Mouse (Mus musculus) heart, embryonic 15.5 days (tissue): ENCODE data around the gene Rbbp4. TPM values are rescaled to one million over a fixed set of nuclear protein-coding genes. Genes with fewer than 3 reads are reported as not detected.
"Not testable (repeated sequence)": the region's sequence is repeated elsewhere in the genome, so short reads cannot be mapped to it uniquely, and the experiment has no call there.

ENCODE experiments used
- ATAC-seq: fragments of 200-750 bp; cut with Nextera tagmentation; replicated peaks from 2 replicates; pipeline ENCODE4 v1.8.0; 2017; ENCODE audit warnings: low read depth, moderate TSS enrichment; ENCODE audit not compliant: insufficient number of reproducible peaks, insufficient read depth, low FRiP score
- H3K27ac ChIP-seq: fragments of 300-500 bp; sonication (generic); 2 replicates; pipeline ENCODE4 v1.5.1; 2015; ENCODE audit warnings: mild to moderate bottlenecking, inconsistent platforms
- H3K27me3 ChIP-seq: fragments of 300-500 bp; sonication (generic); 2 replicates; pipeline ENCODE4 v1.6.1; 2015; ENCODE audit warnings: inconsistent platforms
- H3K36me3 ChIP-seq: fragments of 300-500 bp; sonication (generic); 2 replicates; pipeline ENCODE4 v1.6.1; 2015; ENCODE audit warnings: mild to moderate bottlenecking, inconsistent platforms
- H3K4me1 ChIP-seq: fragments of 300-500 bp; sonication (generic); replicated peaks from 2 replicates; pipeline ENCODE4 v1.6.1; 2015; ENCODE audit warnings: inconsistent platforms
- H3K4me2 ChIP-seq: fragments of 300-500 bp; sonication (generic); 2 replicates; pipeline ENCODE4 v1.6.1; 2015; ENCODE audit warnings: inconsistent platforms, mild to moderate bottlenecking, moderate library complexity
- H3K4me3 ChIP-seq: fragments of 300-500 bp; sonication (generic); 2 replicates; pipeline ENCODE4 v1.5.1; 2015; ENCODE audit warnings: mild to moderate bottlenecking, inconsistent platforms
- H3K9ac ChIP-seq: fragments of 300-500 bp; sonication (generic); 2 replicates; pipeline ENCODE4 v1.6.1; 2015; ENCODE audit warnings: mild to moderate bottlenecking, inconsistent platforms
- H3K9me3 ChIP-seq: fragments of 300-500 bp; sonication (generic); replicated peaks from 2 replicates; pipeline ENCODE4 v1.6.1; 2016; ENCODE audit warnings: inconsistent platforms
- WGBS: fragments of 180-500 bp; shearing (Covaris S2); methylation state at CpG from one replicate; pipeline ENCODE4 v1.1.7; 2015; ENCODE audit warnings: mixed read lengths; 5-methylcytosine and 5-hydroxymethylcytosine counted together
- polyA plus RNA-seq: library from polyadenylated mRNA; unstranded; fragments of >200 nt; fragmentation: Nextera tagmentation; extraction: Ambion mirVana; gene quantifications from 2 replicates; pipeline ENCODE4 v1.2.1, GENCODE M21; 2015

Rbbp4 gene
- polyA plus RNA-seq, 1 experiment from 2014 or later, result 276 TPM

DNA sequence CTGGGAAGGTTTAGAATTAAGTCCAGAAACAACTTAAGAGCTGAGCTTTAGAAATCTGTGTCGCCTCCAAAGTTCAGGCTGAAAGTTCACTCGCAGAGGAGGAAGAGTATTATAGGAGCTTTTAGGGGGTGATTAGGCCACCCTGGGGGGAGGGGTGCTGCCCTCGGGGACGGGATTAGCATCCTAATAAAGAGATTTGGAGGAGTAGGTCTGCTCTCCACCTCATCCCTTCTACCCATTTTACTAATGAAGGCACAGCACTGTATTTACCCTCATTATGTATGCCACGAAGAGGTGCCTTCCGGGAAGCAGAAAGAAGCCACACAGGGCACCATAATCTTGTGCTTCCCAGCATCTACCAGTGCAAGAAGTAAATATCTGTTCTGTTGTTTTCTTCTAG, 39.8 kb upstream of the Rbbp4 start:
- 56% methylated on average over 6 of the region's 6 CpGs for WGBS
- H3K9ac ChIP-seq, result no peak overlapping the region
- no peak for ATAC-seq

DNA sequence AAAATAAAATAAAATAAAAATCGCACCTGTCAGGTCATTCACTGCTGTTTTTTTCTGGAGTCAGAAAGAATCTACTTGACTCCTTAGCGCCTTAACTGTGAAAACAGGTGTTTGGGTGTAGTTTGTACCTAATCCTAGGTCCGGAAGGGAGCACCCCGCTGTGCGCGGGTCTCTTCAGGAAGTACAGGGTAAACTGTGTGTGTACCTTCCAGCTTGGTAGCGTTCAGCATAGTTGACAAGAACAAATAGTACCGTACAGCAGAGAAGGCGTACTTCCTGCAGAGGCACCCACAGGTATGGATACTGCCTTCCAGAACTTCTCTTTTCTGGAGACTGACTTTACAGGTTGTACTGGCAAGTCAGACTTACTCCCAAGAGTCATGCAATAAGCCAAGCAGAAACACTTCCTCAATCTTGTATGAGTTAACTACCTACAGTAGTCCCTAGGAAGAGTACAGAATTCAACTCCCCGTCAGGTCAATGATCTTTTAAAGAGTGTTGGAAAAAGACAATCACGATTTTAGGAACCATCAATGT, 39.1 kb upstream of the Rbbp4 start:
- H3K27me3 ChIP-seq, result no peaks in the 10 kb centered on the region
- H3K27ac ChIP-seq, result no peak overlapping the region
- WGBS, result 59% methylated on average over 11 of the region's 11 CpGs
- no peaks in the 10 kb centered on the region for H3K9me3 ChIP-seq
- H3K4me2 ChIP-seq, result no peak overlapping the region
- no peak overlapping the region for H3K9ac ChIP-seq
- H3K4me3 ChIP-seq, result no peak overlapping the region
- peaks cover 8% of the 10 kb centered on the region; the same call in 1 of the 2 replicates for H3K4me1 ChIP-seq
- ATAC-seq, result no peak
- no peaks in the 10 kb centered on the region for H3K36me3 ChIP-seq

More for the DNA sequence above, 39.8 kb upstream of the Rbbp4 start:
- no peak overlapping the region for H3K4me2 ChIP-seq
- H3K36me3 ChIP-seq, result no peaks in the 10 kb centered on the region
- 0 out of 2 replicates have a peak, but pooled peaks cover 4% of the 10 kb centered on the region for H3K27me3 ChIP-seq
- H3K27ac ChIP-seq, result no peak overlapping the region
- H3K4me3 ChIP-seq, result no peak overlapping the region
- no peaks in the 10 kb centered on the region for H3K9me3 ChIP-seq
- H3K4me1 ChIP-seq, result peaks cover 8% of the 10 kb centered on the region; the same call in 1 of the 2 replicates

DNA sequence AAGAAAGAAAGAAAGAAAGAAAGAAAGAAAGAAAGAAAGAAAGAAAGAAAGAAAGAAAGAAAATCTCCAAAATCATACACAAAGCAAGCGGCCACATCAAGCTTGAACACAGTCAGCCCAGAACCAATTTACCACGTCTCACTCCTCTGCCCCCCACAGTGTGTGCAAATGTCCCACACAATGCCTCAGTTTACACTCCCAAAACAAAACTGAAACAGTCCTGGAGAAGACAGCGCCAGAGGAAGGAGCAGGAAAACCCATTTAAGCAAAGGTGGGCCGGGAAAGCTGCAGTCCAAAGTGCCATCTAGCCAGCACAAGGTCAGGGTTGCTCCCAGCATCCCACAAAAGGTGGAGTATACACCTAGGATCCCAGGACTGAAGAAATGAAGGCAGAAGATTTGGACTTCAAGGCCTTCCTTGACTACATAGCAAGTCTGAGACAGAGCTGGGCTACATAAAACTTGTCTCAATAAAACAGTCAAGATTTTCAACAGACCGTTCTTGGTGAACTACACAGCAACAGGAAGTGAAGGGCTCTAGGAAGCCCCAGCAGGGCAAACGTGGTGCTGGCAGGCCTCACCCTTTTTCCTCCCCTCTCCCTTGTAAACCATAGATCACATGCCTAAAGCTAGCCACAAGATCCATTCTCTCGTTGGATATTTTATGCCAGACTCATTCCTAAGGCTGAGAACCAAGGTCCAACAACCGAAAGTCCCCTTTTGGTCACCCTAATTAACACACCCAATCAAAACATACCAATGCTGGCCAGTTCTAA, 38.2 kb upstream of the Rbbp4 start:
- WGBS, result 59% methylated on average over 8 of the region's 8 CpGs
- no peak overlapping the region for H3K4me3 ChIP-seq
- no peaks in the 10 kb centered on the region for H3K36me3 ChIP-seq
- no peak overlapping the region for H3K4me2 ChIP-seq
- no peaks in the 10 kb centered on the region for H3K9me3 ChIP-seq
- H3K27me3 ChIP-seq, result no peaks in the 10 kb centered on the region
- ATAC-seq, result no peak
- no peak overlapping the region for H3K9ac ChIP-seq
- peaks cover 8% of the 10 kb centered on the region; the same call in 1 of the 2 replicates for H3K4me1 ChIP-seq
- H3K27ac ChIP-seq, result no peak overlapping the region

DNA sequence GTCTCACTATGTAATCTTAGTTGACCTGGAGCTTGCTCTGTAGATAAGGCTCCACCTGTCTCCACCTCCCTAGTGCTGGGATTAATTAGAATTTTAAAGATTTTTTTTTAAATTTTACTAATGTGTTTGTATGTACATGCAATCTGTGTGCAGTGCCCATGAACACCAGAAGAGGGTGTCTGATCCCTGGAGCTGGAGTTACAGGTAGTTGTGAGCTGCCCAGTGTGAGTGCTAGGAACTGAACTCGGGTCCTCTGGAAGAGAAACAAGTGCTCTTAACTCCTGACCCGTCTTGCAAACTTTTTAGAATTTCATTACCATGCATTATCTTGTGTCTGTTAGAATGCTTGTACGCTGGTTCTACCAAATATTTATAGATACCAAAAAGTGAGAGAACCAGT, 36.2 kb upstream of the Rbbp4 start:
- Histone ChIP-seq H3K27me3 (no peaks in the 10 kb centered on the region), H3K36me3 (no peaks in the 10 kb centered on the region; the same call in 1 of the 2 replicates), H3K27ac (no peak overlapping the region), H3K4me3 (no peak overlapping the region), H3K4me2 (no peak overlapping the region), H3K9ac (no peak overlapping the region), H3K4me1 (0 out of 2 replicates have a peak, but pooled peaks cover 6% of the 10 kb centered on the region), H3K9me3 (no peaks in the 10 kb centered on the region)
- ATAC-seq, result no peak
- 93% methylated on average over 3 of the region's 3 CpGs for WGBS

DNA sequence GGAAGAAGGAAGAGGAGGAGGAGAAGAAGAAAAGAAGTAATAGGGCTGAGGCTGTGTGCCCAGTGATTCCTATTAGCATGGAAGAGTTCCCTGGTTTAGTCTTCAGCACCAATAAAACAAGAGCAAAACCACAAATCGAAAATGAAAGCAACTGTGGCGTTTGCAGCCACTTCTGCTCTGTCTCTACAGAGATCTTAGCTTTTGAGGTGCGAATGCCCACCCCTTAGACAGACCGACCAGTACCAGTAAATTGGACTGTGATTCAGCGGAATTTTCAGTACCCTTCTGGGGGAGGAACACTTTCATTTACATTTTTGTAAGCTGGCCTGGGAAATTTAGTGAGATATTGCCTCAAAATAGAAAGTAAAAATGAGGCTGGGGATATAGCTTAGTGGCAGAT, 30.1 kb upstream of the Rbbp4 start:
- 80% methylated on average over 5 of the region's 5 CpGs for WGBS
- H3K9me3 ChIP-seq, result no peaks in the 10 kb centered on the region
- ATAC-seq, result no peak
- no peak overlapping the region for H3K9ac ChIP-seq
- 0 out of 2 replicates have a peak, but pooled peaks cover 3% of the 10 kb centered on the region for H3K4me1 ChIP-seq
- no peak overlapping the region for H3K27ac ChIP-seq
- H3K4me3 ChIP-seq, result no peak overlapping the region
- no peaks in the 10 kb centered on the region; the same call in 1 of the 2 replicates for H3K36me3 ChIP-seq
- H3K27me3 ChIP-seq, result no peaks in the 10 kb centered on the region
- no peak overlapping the region for H3K4me2 ChIP-seq

DNA sequence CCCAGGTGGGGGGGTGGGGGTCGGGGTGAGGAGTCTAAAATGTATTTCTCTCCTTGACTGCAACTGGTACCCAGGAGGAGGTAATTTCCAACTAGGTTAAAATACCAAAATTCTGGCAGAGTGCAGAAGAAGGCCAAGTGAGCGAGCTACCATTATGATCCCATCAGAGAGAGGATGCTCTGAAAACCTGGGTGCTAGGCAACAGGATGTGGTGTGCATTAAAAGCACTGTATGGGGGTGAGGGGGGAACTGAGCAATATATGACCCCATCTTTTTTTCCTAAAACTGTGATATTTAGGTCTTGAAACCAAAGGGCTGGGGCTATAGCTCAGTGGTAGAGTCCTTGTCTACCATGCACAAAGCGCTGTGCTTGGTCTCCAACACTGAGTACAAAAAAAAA, 29.2 kb upstream of the Rbbp4 start:
- WGBS, result 84% methylated on average over 3 of the region's 3 CpGs
- H3K9ac ChIP-seq, result no peak overlapping the region
- no peaks in the 10 kb centered on the region for H3K27me3 ChIP-seq
- H3K9me3 ChIP-seq, result no peaks in the 10 kb centered on the region
- no peak for ATAC-seq
- H3K27ac ChIP-seq, result no peak overlapping the region
- peaks cover 6% of the 10 kb centered on the region; the same call in 1 of the 2 replicates for H3K36me3 ChIP-seq
- 0 out of 2 replicates have a peak, but pooled peaks cover 3% of the 10 kb centered on the region for H3K4me1 ChIP-seq
- no peak overlapping the region for H3K4me3 ChIP-seq
- H3K4me2 ChIP-seq, result no peak overlapping the region

DNA sequence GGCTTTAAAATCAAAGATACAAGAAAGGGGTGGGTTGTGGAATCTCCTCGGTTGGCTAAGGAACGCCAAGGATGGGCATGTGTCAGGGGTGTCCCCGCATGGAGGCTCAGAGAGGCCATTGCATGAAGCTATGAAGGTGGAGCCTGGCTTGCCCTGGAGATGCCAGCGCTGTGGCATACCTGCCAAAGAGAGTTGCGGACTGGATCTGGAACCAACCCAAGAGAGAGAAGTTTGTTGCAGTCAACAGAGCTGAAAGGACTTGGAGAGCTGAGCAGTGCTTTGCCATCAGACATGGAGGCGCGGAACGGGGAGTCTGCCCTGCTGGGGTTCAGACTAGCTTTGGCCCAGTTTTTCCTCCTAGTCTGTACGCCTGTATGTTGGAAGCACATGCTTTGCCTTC, 28.3 kb upstream of the Rbbp4 start:
- 90% methylated on average over 9 of the region's 9 CpGs for WGBS
- peaks cover 7% of the 10 kb centered on the region; the same call in 1 of the 2 replicates for H3K36me3 ChIP-seq
- H3K4me2 ChIP-seq, result no peak overlapping the region
- H3K4me1 ChIP-seq, result 0 out of 2 replicates have a peak, but pooled peaks cover 3% of the 10 kb centered on the region
- H3K27me3 ChIP-seq, result no peaks in the 10 kb centered on the region
- no peak overlapping the region for H3K27ac ChIP-seq
- no peak for ATAC-seq
- H3K9ac ChIP-seq, result no peak overlapping the region
- H3K4me3 ChIP-seq, result no peak overlapping the region
- H3K9me3 ChIP-seq, result no peaks in the 10 kb centered on the region

DNA sequence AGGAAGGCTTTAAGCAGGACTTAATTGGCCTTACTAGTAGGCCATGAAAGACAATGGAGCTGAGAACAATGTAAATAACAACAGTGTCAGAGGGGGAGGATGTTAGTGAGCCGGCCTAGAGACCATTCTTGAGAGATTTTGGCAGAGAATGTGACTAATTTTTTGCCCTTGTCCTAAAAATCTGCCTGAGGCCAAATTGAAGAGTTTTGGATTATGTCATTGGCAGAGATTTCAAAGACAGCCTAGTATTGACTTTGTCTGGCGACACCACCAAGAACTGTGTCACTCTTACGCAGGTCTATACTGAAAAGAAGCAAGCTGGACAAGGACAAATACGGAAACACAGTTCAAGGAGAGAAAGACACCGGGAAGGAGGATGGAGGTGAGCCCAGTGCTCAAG, 27.6 kb upstream of the Rbbp4 start:
- H3K27me3 ChIP-seq, result no peaks in the 10 kb centered on the region
- H3K4me2 ChIP-seq, result no peak overlapping the region
- no peak for ATAC-seq
- H3K9me3 ChIP-seq, result no peaks in the 10 kb centered on the region
- H3K36me3 ChIP-seq, result peaks cover 11% of the 10 kb centered on the region; the same call in 1 of the 2 replicates
- 79% methylated on average over 5 of the region's 5 CpGs for WGBS
- no peak overlapping the region for H3K27ac ChIP-seq
- H3K4me3 ChIP-seq, result no peak overlapping the region
- no peak overlapping the region for H3K9ac ChIP-seq
- 0 out of 2 replicates have a peak, but pooled peaks cover 3% of the 10 kb centered on the region for H3K4me1 ChIP-seq

DNA sequence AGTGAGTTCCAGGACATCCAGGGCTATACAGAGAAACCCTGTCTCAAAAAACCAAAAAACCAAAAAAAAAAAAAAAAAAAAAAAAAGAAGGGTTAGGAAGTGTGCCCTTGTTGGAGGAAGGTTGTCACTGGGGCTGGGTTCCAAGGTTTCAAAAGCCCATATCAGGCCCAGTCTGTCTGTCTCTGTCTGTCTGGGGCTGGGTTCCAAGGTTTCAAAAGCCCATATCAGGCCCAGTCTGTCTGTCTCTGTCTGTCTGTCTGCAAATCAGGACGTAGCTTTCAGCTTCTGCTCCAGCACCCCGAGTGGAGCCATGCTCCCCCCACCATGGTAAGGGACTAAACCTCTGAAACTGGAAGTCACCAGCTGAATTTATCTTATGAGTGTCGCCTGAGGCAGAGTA, 27.1 kb upstream of the Rbbp4 start:
- not testable (repeated sequence) for H3K27ac ChIP-seq, H3K4me3 ChIP-seq, ATAC-seq, H3K4me2 ChIP-seq, H3K9me3 ChIP-seq, H3K27me3 ChIP-seq, H3K4me1 ChIP-seq, H3K9ac ChIP-seq
- peaks cover 11% of the 10 kb centered on the region; the same call in 1 of the 2 replicates for H3K36me3 ChIP-seq
- 79% methylated on average over 3 of the region's 3 CpGs for WGBS

DNA sequence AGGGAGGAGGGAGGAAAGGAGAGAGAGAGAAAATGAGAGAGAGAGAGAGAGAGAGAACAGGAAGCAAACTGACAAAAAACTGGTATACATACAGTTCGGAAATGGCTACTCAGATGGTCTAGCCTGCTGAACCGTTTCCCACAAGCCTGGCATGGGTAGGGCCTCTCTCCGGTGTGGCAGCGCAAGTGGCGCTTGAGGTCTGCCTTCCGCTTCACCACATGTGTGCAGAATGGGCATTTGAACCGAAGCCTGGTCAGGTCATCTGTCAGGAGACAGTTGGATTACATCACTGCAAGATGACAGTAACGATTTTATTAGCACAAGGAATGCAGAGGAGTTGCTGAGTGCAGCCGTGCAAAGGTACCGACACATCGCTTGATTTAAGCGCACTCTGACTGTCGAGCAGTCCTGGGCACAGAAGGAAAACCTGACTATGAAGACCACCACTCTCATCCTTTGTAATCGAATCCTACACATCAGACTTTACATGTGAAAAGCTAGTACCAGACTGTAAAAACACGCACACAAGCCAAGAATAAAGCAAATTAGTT, 22.5 kb upstream of the Rbbp4 start:
- Histone ChIP-seq H3K4me3 (no peak overlapping the region), H3K4me1 (no peaks in the 10 kb centered on the region), H3K27ac (no peak overlapping the region), H3K4me2 (no peak overlapping the region), H3K27me3 (no peaks in the 10 kb centered on the region), H3K9ac (no peak overlapping the region), H3K36me3 (peaks cover 20% of the 10 kb centered on the region; the same call in 1 of the 2 replicates), H3K9me3 (no peaks in the 10 kb centered on the region)
- no peak for ATAC-seq
- 75% methylated on average over 15 of the region's 15 CpGs for WGBS

DNA sequence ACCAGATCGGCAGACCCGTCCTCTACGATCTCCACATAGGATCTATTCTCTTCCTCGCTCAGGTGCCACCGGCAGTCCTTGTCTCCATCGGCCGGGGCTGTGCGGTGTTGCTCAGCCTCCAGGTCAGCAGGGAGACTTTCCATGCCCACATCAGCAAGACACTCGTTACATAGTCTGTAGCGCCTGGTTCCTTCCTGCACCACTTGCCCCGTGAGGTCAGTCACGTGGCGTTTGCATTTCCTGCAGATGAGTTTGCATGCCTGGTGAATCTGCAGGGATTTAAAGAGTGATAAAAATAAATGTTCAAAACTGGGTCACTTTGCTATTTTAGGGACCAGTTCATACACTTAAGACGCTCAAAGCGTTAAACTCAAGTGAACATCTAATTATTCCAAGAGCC, 19.1 kb upstream of the Rbbp4 start:
- H3K9ac ChIP-seq, result no peak overlapping the region

More for the DNA sequence above, 19.1 kb upstream of the Rbbp4 start:
- no peak overlapping the region for H3K27ac ChIP-seq
- ATAC-seq, result no peak
- WGBS, result 70% methylated on average over 15 of the region's 15 CpGs
- H3K4me1 ChIP-seq, result no peaks in the 10 kb centered on the region
- no peak overlapping the region for H3K4me3 ChIP-seq
- no peaks in the 10 kb centered on the region for H3K9me3 ChIP-seq
- H3K27me3 ChIP-seq, result no peaks in the 10 kb centered on the region
- H3K4me2 ChIP-seq, result no peak overlapping the region
- peaks cover 23% of the 10 kb centered on the region; the same call in 1 of the 2 replicates for H3K36me3 ChIP-seq
